ENCODE assay signal across 8 mouse cellular contexts in the genomic region with DNA sequence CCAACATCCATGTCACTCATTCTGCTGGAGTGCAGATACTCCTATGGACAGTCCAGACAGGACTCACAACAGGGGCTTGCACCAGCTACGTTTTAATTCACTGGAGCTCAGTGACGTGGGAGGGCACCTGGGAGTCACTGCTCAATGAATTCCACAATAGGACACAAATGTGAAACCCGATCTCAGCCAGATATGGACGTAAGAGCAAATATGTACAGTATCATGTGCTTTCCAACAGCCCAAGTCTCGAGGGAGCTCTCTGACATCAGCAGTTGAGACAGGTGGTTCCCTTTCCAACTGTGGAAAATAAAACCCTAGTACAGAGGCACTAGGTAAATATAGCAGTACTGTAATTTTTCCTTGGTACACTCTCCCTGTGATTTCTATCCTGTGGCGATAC. TPM values are rescaled to one million over a fixed set of nuclear protein-coding genes. Genes with fewer than 3 reads are reported as not detected.
DNase-seq lines count a peak whose midpoint lies in the region; ATAC-seq lines count a peak whose summit lies in the region.

A gene (minus strand): TSS at position 68 of the 400 bp plus-strand sequence.

- ATAC-seq in embryonic facial prominence, embryonic 11.5 days (replicated peaks; ENCODE audit: insufficient number of reproducible peaks, low FRiP score, low TSS enrichment, low read depth) = no peak; the same call in 1 of the 2 replicates
- ATAC-seq in midbrain, embryonic 11.5 days (ENCODE audit: low FRiP score) = peak; percentile 27; the same call in 1 of the 2 replicates
- ATAC-seq in stomach, embryonic 15.5 days (ENCODE audit: insufficient read depth, low FRiP score, low read depth) = peak; percentile 84

- H3K27me3 ChIP-seq in embryonic facial prominence, embryonic 11.5 days (ENCODE audit: control insufficient read depth, insufficient read depth, low read length) = no peaks in the 10 kb centered on the region
- no peaks in the 10 kb centered on the region for H3K27me3 ChIP-seq in embryonic facial prominence, embryonic 10.5 days (replicated peaks; ENCODE audit: low read depth, poor library complexity, severe bottlenecking)
- no peaks in the 10 kb centered on the region for H3K27me3 ChIP-seq in midbrain, embryonic 11.5 days (ENCODE audit: control insufficient read depth, insufficient read depth, low read length)
- no peaks in the 10 kb centered on the region for H3K27me3 ChIP-seq in midbrain, embryonic 10.5 days (ENCODE audit: low read depth, poor library complexity, severe bottlenecking)
- H3K27me3 ChIP-seq in stomach, embryonic 15.5 days (replicated peaks) = no peaks in the 10 kb centered on the region

- H3K36me3 ChIP-seq in embryonic facial prominence, embryonic 11.5 days (replicated peaks; ENCODE audit: control insufficient read depth, insufficient read depth, low read depth, low read length) = no peaks in the 10 kb centered on the region
- no peaks in the 10 kb centered on the region for H3K36me3 ChIP-seq in embryonic facial prominence, embryonic 10.5 days (replicated peaks)
- H3K36me3 ChIP-seq in midbrain, embryonic 11.5 days (ENCODE audit: control insufficient read depth, insufficient read depth, low read length) = no peaks in the 10 kb centered on the region
- H3K36me3 ChIP-seq in midbrain, embryonic 10.5 days = no peaks in the 10 kb centered on the region
- no peaks in the 10 kb centered on the region for H3K36me3 ChIP-seq in stomach, embryonic 15.5 days

- H3K9me3 ChIP-seq in embryonic facial prominence, embryonic 11.5 days (replicated peaks; ENCODE audit: control insufficient read depth, low read length) = no peaks in the 10 kb centered on the region
- H3K9me3 ChIP-seq in embryonic facial prominence, embryonic 10.5 days = no peaks in the 10 kb centered on the region
- H3K9me3 ChIP-seq in midbrain, embryonic 11.5 days (ENCODE audit: control insufficient read depth, low read length) = no peaks in the 10 kb centered on the region
- H3K9me3 ChIP-seq in midbrain, embryonic 10.5 days (replicated peaks) = no peaks in the 10 kb centered on the region
- no peaks in the 10 kb centered on the region for H3K9me3 ChIP-seq in stomach, embryonic 15.5 days

- 45% methylated on average over 6 of the region's 6 CpGs for WGBS in embryonic facial prominence, embryonic 11.5 days
- WGBS in embryonic facial prominence, embryonic 10.5 days = 61% methylated on average over 6 of the region's 6 CpGs
- WGBS in midbrain, embryonic 11.5 days = 60% methylated on average over 6 of the region's 6 CpGs
- 74% methylated on average over 6 of the region's 6 CpGs for WGBS in midbrain, embryonic 10.5 days
- WGBS in stomach, embryonic 15.5 days = 36% methylated on average over 6 of the region's 6 CpGs

- H3K9ac ChIP-seq in embryonic facial prominence, embryonic 11.5 days (replicated peaks; ENCODE audit: low read length) = no peak within 1 kb of the TSS
- no peak within 1 kb of the TSS for H3K9ac ChIP-seq in midbrain, embryonic 11.5 days (ENCODE audit: low read length)
- no peak within 1 kb of the TSS for H3K9ac ChIP-seq in stomach, embryonic 15.5 days

- no peak within 1 kb of the TSS for H3K4me2 ChIP-seq in embryonic facial prominence, embryonic 11.5 days (ENCODE audit: low read depth, low read length)
- no peak within 1 kb of the TSS for H3K4me2 ChIP-seq in midbrain, embryonic 11.5 days
- H3K4me2 ChIP-seq in stomach, embryonic 15.5 days = no peak within 1 kb of the TSS

- no peaks in the 10 kb centered on the region for H3K4me1 ChIP-seq in embryonic facial prominence, embryonic 11.5 days (ENCODE audit: control insufficient read depth, insufficient read depth, low read length)
- H3K4me1 ChIP-seq in embryonic facial prominence, embryonic 10.5 days = peaks cover 8% of the 10 kb centered on the region
- H3K4me1 ChIP-seq in midbrain, embryonic 11.5 days (ENCODE audit: control insufficient read depth, insufficient read depth, low read length) = peaks cover 7% of the 10 kb centered on the region; the same call in 1 of the 2 replicates
- H3K4me1 ChIP-seq in midbrain, embryonic 10.5 days = peaks cover 14% of the 10 kb centered on the region
- H3K4me1 ChIP-seq in stomach, embryonic 15.5 days = no peaks in the 10 kb centered on the region

- peak; percentile 52 for DNase-seq in embryonic facial prominence, embryonic 11.5 days (ENCODE audit: low spot score)
- no peak for DNase-seq in embryonic facial prominence, embryonic 10.5 days (ENCODE audit: low spot score)
- DNase-seq in midbrain, embryonic 11.5 days (ENCODE audit: low spot score, missing footprints) = peak; percentile 77
- DNase-seq in midbrain, embryonic 10.5 days (ENCODE audit: low spot score) = no peak
- no peak for DNase-seq in layer of hippocampus, postnatal 36 days
- DNase-seq in right cerebral cortex, adult 18-20 months = no peak
- no peak for DNase-seq in ovary, postnatal 14 days (ENCODE audit: low spot score)

- no peak within 1 kb of the TSS for H3K27ac ChIP-seq in embryonic facial prominence, embryonic 11.5 days (replicated peaks; ENCODE audit: low read depth, low read length)
- H3K27ac ChIP-seq in embryonic facial prominence, embryonic 10.5 days (replicated peaks) = no peak within 1 kb of the TSS; the same call in 1 of the 2 replicates
- no peak within 1 kb of the TSS for H3K27ac ChIP-seq in midbrain, embryonic 11.5 days (ENCODE audit: low read depth, low read length)
- no peak within 1 kb of the TSS for H3K27ac ChIP-seq in midbrain, embryonic 10.5 days (replicated peaks)
- H3K27ac ChIP-seq in stomach, embryonic 15.5 days = 0 out of 2 replicates have a peak within 1 kb of the TSS, but pooled peaks have one; percentile 2

- no peak within 1 kb of the TSS for H3K4me3 ChIP-seq in embryonic facial prominence, embryonic 11.5 days (ENCODE audit: low read depth, low read length)
- no peak within 1 kb of the TSS for H3K4me3 ChIP-seq in embryonic facial prominence, embryonic 10.5 days
- H3K4me3 ChIP-seq in midbrain, embryonic 11.5 days (ENCODE audit: low read depth, low read length) = no peak within 1 kb of the TSS
- H3K4me3 ChIP-seq in midbrain, embryonic 10.5 days = no peak within 1 kb of the TSS
- H3K4me3 ChIP-seq in stomach, embryonic 15.5 days (replicated peaks) = no peak within 1 kb of the TSS

RNA-seq across cellular contexts. Expression of the gene that starts here (rescaled TPM):
- 2.7 and 3.2 TPM in 2 replicates for polyA plus RNA-seq in embryonic facial prominence, embryonic 11.5 days (2014; fragmentation: Nextera tagmentation; extraction: Ambion mirVana)
- polyA plus RNA-seq in embryonic facial prominence, embryonic 10.5 days (2016; fragmentation: Nextera tagmentation; extraction: Ambion mirVana) = 1.2 and 2.6 TPM in 2 replicates
- polyA plus RNA-seq in midbrain, embryonic 11.5 days (2014; fragmentation: Nextera tagmentation; extraction: Ambion mirVana) = 2.6 and 3.3 TPM in 2 replicates
- polyA plus RNA-seq in midbrain, embryonic 10.5 days (2016; fragmentation: Nextera tagmentation; extraction: Ambion mirVana) = 1.5 and 1.9 TPM in 2 replicates
- total RNA-seq in layer of hippocampus, postnatal 36 days (2021) = 10 to 100 TPM; 42.8 to 46.1 TPM
- 4.3 and 5.4 TPM in 2 replicates for polyA plus RNA-seq in stomach, embryonic 15.5 days (2015; fragmentation: Nextera tagmentation; extraction: Ambion mirVana)

Comparison
In these comparisons a context has a peak if more than half of its experiments do, and no peak if none do; other contexts are left out.
1. DNase-seq: peak in embryonic facial prominence, embryonic 11.5 days (single experiment) and midbrain, embryonic 11.5 days (single experiment); none in embryonic facial prominence, embryonic 10.5 days (single experiment), midbrain, embryonic 10.5 days (single experiment), layer of hippocampus, postnatal 36 days (0 of 2), right cerebral cortex, adult 18-20 months (single experiment) and ovary, postnatal 14 days (single experiment).